Mouse (Mus musculus) cerebellum, adult 2 months (tissue): ENCODE measurements around the gene Pard3b.

Experiments used
- CTCF ChIP-seq: fragments of 200-500 bp; IDR thresholded peaks from 2 replicates; pipeline ENCODE4 v1.5.1; 2011; ENCODE audit warnings: low read depth, mild to moderate bottlenecking, control low read depth, low read length, moderate library complexity, borderline replicate concordance; ENCODE audit not compliant: insufficient read depth
- POLR2A ChIP-seq: fragments of 200-500 bp; IDR thresholded peaks from 2 replicates; pipeline ENCODE4 v1.6.1; 2011; ENCODE audit warnings: low read length, control low read depth, borderline replicate concordance; ENCODE audit not compliant: insufficient read depth

DNA sequence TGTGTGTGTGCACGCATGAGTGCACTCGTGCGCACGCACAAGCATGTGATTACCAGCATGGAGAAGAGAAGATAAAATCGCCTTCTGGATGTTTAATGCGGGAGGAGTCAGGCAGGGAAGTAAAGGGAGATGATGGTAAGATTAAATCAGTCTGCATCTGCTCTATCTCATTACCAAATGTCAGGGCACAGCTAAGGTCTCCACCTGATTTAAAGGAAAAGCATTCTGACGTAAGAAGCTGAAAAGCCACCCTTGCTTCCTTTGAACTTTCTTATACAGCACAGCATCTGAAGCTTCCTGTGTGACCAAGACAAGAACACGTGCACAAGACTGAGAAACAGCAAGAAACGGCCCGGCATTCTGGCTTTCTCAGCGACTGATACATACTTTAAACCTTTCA, 1000.4 kb downstream of the Pard3b start:
- TF ChIP-seq CTCF, result no peak
- no peak for TF ChIP-seq POLR2A
